Mouse (Mus musculus): ENCODE results near the gene Tlr6.

Tlr6 gene

DNA sequence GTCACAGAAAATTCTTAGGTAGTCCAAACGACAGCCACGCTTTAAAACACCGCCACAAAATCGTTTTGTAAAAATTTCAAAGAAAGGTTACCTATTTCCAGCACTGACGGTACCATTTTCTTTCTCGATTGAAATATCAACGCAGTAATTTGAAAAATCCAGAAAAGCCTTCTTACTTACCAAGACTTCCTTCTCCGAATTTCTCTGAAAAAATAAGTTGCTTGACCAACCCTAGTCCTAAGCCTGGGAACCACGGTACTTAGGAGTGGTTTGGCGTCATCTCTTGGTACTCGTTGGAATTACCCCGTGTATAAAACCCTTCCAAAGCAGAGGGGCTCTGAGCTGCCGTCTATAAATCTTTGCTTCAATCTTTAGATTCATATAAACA lies at the start of gene Tlr6:
Tlr6 (minus strand) TSS at position 255 of the 388 bp plus-strand sequence.
- DNase-seq (ENCODE audit: low spot score in 2 of 2): peak in 1 of 2 experiments; percentile 7

DNA sequence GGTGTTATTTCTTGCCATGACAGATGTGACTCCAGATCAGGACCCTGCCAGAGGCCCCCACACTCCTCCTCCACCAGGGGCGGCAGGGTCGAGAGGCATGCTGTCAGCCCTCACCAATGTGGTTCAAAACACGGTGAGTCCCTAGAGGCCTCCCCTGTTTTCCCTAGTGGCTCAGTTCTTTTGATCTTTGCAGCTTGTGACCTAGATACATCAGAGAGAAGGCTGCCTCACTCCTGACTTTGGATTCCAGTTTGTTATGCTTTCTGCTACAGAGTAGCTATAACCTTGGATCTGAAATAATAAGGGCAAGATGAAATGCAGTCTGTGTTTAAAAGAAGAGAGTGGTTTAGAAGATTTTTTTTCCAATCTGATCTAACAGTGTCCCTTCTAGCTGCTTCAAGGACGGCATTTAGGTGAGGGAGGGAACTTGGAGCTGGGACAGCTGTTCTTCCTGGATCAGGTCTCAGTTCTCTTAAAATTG lies 46.2 kb upstream of the Tlr6 start:
- no peak for DNase-seq (ENCODE audit: low spot score in 2 of 2)

DNA sequence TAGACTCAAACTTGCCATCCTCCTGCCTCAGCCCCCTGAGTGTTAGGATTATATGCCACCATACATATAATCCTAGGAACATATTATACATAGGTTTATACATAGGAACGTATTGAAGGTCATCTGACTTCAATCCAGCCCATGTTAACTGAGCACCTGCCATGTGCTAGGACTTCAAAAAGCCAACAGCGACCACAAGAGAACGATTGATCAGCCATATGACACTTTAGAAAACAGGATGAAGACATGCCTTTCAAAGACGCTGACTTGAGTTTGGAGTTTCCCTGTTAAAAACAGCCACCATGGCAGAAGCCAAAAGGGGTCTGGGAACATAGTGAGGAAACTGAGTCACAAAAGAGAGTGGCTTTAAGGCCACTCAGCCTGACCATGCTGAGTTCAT lies 45.4 kb upstream of the Tlr6 start:
- DNase-seq (ENCODE audit: low spot score in 2 of 2): no peak

DNA sequence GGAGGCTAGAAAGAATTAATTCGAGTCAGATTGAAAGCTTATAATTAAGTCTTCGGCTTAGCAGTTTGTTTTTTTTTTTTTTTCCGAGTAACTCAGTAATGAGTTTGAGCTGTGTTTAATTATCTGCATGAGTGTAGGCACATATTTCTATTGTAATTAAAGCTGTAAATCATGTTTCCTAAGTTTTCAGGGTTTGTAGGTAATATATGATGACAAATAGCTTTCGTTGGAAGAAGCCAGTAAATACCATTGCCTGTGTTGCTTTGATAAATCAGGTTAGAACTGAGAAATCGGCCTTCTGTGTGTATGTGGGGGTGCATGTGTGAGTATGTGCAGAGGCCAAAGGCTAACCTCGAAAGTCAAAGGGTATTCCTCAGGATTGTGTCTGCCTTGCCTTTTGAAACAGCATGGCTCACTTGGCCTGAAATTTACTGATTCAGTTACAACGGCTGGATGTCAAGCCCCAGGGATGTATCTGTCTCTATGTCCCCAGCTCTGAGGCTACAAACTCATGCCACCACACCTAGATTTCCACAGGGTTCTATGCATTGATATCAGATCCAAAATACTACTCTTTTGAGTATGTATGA lies 44.1 kb upstream of the Tlr6 start:
- DNase-seq (ENCODE audit: low spot score in 2 of 2): no peak

DNA sequence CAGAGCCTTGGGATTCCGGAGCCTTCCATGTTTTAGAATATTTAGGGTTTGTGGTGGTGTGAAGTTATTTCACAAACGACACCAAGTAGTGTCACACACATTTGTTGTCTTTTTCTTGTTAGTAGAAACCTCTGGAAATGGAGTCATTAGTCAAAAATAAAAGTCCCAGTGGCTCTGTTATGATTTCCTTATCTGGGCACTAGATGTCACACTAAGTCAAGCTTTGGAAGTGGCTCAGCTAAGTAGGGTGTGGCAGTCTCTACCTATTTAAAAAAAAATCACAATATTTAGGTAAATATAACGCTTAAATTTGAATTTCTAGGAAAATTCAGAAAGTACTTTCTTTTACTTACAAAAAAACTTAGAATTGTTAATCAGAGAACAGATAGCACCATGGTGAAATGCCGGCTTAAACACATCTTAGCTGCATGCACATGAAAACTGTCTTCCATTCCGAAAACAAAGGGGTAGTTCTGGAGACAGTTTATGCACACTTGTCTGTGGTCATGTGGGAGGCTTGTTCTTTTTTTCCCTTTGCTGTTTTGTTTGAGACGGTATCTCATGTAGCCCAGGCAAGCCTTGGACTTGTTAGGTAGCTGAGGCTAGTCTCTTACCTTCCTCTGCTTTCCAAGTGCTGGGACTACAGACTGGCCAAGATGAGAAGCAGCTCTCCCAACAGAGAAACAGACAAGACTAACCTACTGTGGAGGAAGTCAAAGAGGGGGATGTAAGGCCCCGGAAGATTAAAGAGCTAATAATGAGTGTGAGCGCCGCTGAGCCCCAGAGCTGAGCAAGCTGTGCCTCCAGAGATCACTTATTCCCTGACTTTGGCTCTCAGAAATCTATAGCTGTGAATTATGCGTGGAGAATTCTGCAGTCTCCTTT lies 43.3 kb upstream of the Tlr6 start:
- DNase-seq (ENCODE audit: low spot score in 2 of 2): no peak

DNA sequence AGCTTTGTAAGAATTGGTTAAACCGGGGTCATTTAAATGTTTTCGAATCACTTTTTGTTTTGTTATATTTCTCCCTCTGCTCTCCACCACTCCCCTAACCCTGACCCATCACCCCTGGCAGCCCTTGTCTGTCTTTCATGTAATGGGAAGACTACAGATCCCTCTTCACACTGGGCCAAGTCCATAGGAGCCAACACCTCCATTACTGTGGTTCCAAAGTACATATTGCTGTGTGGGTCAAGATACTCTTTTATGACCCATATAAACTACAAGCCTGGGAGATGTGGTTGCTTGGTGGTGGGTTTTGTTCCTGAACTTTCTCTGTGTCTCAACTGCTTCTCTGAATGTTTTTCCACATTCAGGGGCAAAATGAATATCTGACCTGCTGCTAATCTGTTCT lies 35.5 kb upstream of the Tlr6 start:
- DNase-seq (ENCODE audit: low spot score in 2 of 2): no peak

DNA sequence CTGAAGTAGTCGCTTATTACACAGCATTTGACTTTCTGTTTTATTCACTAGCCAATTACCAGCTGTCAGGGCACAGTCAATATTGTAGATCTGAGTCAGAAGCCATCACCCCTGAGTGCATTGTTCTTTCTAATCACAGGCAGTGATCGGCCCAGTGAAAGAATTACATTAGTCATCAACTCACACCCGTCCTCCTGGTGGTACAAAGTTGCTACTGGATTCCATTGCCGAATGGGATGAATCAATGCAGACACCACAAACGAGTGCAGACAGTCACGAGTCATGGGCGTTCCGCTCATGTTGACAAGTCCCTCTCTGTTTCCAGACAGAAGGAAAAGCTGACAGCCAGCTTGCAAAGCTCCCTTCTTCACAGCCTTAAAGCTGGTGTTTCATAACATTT lies 32.6 kb upstream of the Tlr6 start:
- no peak for DNase-seq (ENCODE audit: low spot score in 2 of 2)

DNA sequence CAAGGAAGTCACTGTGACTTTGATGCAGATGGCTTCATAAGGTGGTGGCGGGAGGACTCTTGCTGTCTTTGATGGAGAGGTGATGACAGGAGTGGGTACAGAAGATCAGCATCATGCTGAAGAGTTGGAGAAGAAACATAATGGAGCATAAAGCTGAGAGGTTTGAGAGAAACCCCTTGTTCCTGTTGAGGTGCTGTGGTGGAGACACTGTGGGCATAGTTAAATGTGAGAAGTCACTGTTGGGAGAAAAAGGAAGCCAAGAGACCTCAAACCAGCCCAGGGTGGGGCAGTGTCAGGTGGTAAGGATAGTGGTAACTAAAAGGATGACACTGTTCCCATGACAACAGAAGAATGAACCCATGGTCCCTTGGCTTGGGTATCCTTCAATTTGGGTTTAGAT lies 30.0 kb upstream of the Tlr6 start:
- no peak for DNase-seq (ENCODE audit: low spot score in 2 of 2)

DNA sequence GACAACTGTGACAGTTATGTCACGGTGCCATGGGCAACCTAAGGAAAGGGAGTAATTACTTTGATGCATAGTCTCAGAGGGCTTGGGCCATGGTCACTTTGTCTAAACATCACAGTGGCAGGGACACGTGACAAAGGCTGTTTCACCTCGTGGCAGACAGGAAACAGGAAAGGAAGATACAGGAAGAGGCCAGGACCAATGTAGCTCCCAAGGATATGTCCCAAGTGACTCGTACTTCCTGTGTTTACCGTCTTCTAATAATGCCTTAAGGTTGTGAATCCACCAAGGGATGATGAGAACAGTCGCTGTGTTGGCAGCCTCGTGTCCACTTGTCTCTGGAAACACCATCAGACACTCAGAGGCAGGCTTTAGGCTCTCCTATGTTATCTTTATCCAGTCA lies 26.1 kb upstream of the Tlr6 start:
- DNase-seq (ENCODE audit: low spot score in 2 of 2): no peak

DNA sequence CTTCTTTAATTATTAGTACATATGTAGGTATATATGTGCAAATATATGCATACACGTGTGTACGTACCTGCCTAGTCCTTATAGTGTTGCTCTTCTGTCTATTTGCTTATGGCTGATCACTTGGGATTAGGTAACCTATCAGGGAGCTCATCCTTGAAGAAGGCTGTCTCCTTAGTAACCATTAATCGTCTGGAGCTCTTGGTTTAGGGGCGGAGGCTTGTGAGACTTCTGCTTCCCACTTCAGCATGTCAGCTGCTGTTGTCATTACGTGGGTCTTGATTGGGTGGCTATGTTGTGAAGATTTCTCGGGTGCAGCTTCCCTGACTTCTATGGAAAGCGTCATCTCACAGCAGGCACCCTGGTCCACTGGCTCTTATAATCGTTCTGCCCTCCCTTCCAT lies 17.2 kb upstream of the Tlr6 start:
- no peak for DNase-seq (ENCODE audit: low spot score in 2 of 2)

DNA sequence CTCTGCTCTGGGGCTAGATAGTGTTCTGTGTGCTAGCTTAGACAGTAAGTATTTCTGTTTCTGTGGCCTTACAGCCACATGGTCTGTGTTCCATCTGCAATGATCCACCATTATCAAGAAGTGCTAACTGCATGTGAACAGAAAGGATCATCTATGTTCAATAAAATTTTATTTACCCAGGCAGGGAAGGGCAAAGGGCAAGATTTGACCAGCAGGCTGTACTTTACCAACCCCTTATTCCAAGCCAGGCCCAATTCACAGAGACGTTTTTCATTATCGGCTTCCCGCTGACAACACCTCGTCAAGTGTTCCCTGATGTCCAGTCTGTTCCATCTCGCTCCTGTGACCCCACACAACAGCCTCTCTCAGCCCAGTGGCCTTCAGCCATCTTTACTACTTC lies 15.2 kb upstream of the Tlr6 start:
- no peak for DNase-seq (ENCODE audit: low spot score in 2 of 2)

DNA sequence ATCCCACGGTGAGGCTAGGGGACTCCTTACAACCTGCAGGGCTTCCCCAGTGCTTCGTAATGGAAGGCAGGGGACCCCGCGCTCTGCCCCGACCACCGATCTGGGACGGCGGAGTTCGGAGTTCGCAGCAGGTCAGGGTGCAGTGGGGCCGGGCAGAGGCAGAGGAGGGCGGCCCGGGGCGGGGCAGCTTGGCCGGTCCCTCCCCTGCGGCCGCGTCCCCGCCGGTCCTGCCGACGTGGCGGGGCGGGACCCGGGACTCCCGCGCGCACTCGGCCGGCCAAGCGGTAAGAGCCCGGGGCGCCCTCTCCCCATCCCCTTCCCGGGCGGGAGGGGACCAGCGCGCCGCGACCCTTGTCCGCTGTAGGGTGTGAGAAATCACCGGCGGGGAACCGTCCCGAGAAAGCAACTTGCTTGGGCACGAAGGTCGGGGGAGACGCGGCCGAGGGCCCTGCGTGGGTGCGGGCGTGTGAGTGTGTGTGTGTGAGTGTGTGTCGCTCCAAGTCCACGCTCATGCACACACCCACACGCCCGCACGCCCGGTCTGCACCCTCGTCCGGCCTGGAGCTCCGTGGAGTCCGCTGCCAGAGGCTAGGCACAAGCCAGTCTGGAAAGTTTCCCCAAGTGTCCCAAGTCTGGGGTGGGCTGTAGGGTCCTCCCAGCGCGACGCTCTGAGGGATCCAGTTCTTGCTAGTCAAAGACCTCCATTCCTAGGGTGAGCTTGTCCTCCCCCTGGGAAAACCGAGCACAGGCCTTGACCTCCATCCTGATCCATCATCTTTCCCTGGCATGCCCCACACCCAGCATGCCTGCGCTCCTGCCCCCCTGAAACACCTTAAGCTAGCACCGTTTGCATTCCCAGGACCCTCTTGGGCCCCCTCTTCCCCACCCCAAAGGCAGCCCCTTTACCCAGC lies 10.2 kb upstream of the Tlr6 start, which contains the start of gene Fam114a1:
Fam114a1 (plus strand) TSS at position 211 of the 911 bp plus-strand sequence.
- DNase-seq (ENCODE audit: low spot score in 2 of 2): peak; percentile 3 to 7

DNA sequence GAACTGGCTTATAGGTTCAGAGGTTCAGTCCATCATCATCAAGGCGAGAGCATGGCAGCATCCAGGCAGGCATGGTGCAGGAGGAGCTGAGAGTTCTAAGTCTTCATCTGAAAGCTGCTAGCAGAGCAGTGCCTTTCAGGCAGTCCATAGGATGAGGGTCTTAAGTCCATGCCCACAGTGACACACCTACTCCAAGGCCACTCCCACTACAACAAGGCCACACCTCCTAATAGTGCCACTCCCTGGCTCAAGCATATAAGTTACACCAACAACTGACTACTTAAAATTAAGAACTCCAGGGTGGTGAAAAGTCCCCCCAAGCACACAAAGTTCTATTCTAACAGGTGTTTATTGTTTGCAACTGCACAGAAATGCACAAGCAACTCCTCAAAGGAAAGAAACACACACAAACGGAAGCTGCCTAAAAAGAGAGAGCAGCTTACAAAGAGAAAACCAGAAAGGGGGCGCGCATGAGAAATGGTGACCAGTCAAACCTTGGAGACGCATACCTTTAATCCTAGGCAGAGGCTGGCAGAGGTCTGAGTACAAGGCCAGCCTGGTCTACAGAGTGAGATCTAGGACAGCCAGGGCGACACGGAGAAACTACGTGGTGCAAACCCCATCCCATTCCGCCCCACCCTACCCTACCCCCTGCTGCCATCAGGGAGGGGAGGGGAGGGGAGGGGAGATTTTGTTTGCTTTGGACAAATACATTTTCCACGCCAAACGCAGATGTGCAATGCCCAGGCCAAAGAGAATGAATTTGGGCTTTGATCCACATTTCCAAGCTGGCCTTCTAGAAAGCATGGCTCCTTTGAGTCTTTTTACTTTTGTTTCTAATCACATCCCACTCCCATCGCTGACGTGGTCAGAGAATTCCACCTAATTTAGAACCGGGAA lies 9.3 kb upstream of the Tlr6 start:
- DNase-seq (ENCODE audit: low spot score in 2 of 2): no peak

DNA sequence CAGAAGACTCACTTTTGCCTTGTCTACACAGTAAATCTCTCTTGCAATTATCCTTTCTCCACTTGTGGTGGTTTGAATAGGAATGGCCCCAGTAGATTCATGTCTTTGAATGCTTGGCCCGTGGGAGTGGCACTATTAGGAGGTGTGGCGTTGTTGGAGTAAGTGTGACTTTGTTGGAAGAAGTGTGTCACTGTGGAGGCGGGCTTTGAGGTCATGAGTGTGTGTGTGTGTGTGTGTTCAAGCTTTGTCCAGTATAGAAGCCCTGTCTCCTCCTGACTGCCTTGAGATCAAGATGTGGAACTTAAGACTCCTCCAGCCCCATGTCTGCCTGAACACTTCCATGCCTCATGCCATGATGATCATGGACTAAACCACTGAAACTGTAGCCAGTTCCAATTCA lies 3.8 kb upstream of the Tlr6 start:
- no peak for DNase-seq (ENCODE audit: low spot score in 2 of 2)

DNA sequence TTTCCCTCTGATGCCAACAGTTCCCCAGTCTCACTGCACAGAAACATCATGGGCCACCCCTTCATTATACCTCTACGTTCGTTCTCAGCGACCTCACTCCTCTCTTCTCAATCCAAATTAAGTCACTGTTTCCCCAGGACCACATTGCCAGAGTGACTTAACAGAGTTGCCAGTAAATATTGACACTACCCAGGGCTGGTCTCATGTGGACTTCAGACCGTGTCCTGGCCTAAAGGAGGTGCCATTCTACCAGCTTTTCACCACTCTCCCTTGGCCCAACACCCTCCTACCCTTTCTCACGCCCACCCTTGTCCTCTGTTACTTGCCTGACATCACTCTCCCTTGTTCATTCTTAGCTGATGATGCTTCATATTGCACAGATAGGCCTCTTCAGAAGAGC lies 3.4 kb upstream of the Tlr6 start:
- no peak for DNase-seq (ENCODE audit: low spot score in 2 of 2)

DNA sequence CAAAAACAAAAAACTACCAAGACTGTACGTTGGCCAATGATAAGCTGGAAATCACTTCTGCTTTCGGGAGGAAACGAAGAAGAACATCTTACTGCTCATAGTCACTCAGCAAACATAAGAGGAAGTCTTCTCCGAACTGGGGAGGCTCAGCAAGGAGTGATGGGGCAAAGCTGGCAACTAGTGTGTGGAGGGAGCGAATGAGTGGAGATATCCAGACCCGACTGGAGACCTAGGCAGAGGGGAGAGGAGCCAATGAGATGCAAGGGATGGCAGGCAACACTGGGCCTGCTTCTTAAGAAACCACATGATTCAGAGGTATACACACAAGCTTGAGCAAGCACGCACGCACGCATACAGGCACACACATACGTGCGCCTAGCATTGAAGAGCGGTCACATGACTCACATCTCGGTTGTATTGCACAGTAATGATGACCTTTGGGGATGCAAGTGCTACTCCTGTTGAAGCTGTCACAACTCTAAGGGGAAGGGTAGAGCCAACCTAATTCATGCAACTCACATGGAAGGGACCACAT lies 1.0 kb upstream of the Tlr6 start:
- no peak for DNase-seq (ENCODE audit: low spot score in 2 of 2)

DNA sequence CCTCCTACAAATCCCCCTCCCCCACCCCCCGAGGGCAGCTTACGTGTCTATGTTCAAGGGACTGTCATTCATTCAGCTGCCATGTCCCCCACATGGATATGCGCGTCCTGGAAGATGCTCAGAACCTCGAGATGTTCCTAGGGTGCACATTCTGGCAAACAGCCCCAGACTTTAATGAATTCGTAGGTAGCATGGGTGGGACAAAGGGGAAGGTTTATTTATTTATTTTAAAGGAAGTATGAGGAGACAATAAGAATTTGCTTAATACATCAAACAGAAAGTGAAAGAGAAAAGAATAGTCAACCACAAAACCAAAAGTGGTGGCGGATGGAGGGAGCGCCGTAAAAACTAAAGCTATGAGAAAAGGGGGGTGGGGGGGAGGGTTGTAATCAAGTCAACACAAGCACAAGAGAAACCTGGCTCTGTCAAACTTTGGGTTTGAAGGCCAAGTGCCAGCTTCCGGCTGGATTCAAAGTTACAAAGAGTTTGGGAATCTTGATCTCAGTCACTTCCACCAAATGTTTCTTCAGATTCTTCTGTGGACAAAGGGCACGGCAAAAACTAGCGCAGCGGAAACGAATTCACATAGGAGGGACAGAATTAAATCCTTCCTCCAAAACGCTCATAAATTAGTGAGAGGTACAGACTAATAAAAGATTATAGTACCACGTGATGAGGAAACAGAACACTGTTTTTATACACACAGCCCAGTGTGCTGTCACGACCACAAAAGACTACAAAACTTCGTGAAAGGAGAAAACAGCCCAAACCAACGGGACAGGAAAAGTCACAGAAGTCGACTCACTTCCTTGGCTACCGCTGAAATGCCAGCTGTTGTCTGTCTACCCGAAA lies 680 bp downstream of the Tlr6 start:
- no peak for DNase-seq (ENCODE audit: low spot score in 2 of 2)

DNA sequence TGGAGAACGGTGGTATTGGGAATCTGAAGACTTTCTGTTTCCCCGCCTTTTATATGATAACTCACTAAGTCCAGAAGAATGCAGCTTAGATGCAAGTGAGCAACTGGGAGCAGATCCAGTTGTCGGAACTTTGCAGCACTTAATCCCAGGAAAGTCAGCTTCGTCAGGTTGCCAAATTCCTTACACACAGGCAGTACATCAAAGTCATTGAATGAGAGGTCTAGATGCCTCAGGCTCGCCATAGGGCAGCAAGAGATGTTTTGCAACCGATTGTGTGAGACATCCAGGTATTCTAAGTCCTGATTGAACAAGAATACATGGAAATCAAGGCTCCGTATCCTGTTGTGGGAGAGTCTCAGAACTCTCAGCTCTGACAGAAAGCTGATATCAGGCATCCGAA lies 5.0 kb downstream of the Tlr6 start:
- no peak for DNase-seq (ENCODE audit: low spot score in 2 of 2)

DNA sequence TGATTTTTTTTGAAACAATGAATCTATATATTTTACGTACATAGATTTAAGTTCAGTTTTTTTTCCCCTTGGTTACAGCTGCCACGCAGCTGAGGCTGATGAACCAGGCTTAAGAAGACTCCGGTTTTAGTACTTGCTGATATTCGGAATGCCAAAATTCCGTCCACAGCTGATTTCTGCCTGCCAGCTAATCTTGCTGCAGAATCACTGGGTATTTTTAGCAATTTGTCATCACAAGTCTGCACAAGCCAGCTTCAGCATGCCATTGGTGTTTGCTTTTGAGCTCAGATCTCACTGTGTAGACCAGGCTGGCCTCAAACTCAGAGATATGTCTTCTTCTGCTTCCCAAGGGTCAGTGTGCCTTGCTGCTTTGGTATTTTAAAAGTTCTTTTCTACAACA lies 8.4 kb downstream of the Tlr6 start:
- peak; percentile 5 to 8 for DNase-seq (ENCODE audit: low spot score in 2 of 2)

DNA sequence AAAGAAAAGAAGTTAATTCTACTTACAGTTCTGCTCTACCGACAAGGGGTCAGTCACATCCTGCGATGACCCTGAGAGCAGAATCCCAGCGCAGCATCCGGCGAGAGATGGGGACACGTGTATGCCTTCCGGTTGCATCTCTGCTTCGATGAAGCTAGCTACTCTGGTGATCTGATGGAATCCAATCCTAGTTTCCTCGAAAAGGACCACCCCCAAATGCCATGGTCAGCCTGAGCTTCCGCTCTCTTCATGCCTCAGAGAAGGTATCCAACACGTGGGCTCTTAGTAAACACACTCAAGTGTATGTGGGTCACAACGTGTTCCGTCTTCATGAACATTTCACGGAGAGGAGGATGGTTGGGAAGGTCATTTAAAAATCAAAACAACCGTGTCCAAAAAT lies 27.1 kb downstream of the Tlr6 start:
- DNase-seq (ENCODE audit: low spot score in 2 of 2): no peak

Measured in right cerebral cortex, postnatal 36 days (tissue).